Mouse (Mus musculus) kidney, adult 18-20 months (tissue): ENCODE data around the gene E330034G19Rik.

Experiments used
- DNase-seq: peaks from one replicate; pipeline ENCODE4 v3.0.0; 2021

The E330034G19Rik gene

DNA sequence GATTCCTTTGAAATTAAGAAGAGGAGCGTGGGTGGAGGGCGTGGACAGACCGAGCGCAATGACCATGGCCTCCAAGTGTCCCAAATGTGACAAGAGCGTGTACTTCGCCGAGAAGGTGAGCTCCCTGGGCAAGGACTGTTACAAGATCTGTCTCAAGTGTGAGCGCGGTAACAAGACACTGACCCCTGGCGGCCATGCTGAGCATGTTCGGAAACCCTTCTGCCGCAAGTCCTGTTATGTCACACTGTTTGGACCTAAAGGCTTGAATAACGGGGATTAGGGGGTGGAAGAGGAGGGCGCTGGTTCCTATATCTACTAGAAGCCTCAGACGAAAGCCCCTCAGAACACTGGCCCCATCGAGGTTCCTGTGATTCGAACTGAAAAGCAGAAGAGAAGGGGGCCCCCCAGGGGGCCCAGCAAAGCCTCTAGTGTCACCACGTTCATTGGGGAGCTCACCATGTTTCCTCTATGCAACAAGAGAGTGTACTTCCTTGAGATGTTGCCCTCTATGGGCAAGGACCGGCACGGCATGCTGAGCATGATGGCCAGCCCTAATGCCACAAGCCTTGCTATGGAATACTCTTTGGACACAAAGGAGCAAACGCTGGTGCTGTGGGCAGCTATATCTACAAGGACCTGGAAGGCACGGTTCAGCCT lies 65.4 kb downstream of the E330034G19Rik start:
- peak; percentile 45 for DNase-seq
